Mouse (Mus musculus): ENCODE measurements at regions not wholly inside any gene's neighbourhood (a gene's known extent, or its start where the extent isn't known, plus 50 kb on each side); places are given as distances from the start of the nearest gene placed in this dataset.

- Histone ChIP-seq H3K36me3 (ENCODE audit: control insufficient read depth, insufficient read depth, low read length, poor library complexity, severe bottlenecking) (no peaks in the 10 kb centered on the region), H3K9ac (ENCODE audit: insufficient read depth, low read depth, low read length, poor library complexity, severe bottlenecking) (no peak overlapping the region), H3K27ac (ENCODE audit: insufficient read depth, low read depth, low read length, poor library complexity, severe bottlenecking) (no peak overlapping the region), H3K9me3 (ENCODE audit: control insufficient read depth, insufficient read depth, low read depth, low read length) (no peaks in the 10 kb centered on the region), H3K4me1 (ENCODE audit: control insufficient read depth in 2 of 2, insufficient read depth in 2 of 2, low read length in 2 of 2, poor library complexity in 1 of 2) (no peaks in the 10 kb centered on the region), H3K4me3 (ENCODE audit: insufficient read depth in 1 of 2, low read depth in 1 of 2, low read length in 2 of 2, poor library complexity in 1 of 2, severe bottlenecking in 1 of 2) (no peak overlapping the region)
- TF ChIP-seq ZNF384 (IDR thresholded peaks at IDR 0.05; ENCODE audit: low read depth, low read length) (no peak), CHD2 (IDR thresholded peaks at IDR 0.05; ENCODE audit: low read depth, low read length) (no peak), ZC3H11A (IDR thresholded peaks at IDR 0.05; ENCODE audit: borderline replicate concordance, low read depth, low read length) (no peak), HCFC1 (IDR thresholded peaks at IDR 0.05; ENCODE audit: borderline replicate concordance, insufficient read depth, low read length) (no peak), MAFK (IDR thresholded peaks at IDR 0.05; ENCODE audit: insufficient read depth, low read depth, low read length) (no peak)
- no peak for DNase-seq (ENCODE audit: low read depth, low spot score)
- in situ Hi-C loops (cut with MboI; ENCODE audit: low sequenced_read_pairs in 2 of 2, unreplicated experiment in 2 of 2), result no loop called here
These were observed 424.6 kb downstream of the Wdr11 start for GRCm38 (mm10) chr7:130016015-130016874.

- no peak for DNase-seq (ENCODE audit: low read depth, low spot score)
- Histone ChIP-seq H3K36me3 (ENCODE audit: control insufficient read depth, insufficient read depth, low read length, poor library complexity, severe bottlenecking) (no peaks in the 10 kb centered on the region), H3K4me1 (ENCODE audit: control insufficient read depth in 2 of 2, insufficient read depth in 2 of 2, low read length in 2 of 2, poor library complexity in 1 of 2) (no peaks in the 10 kb centered on the region), H3K9me3 (ENCODE audit: control insufficient read depth, insufficient read depth, low read depth, low read length) (no peaks in the 10 kb centered on the region), H3K27ac (ENCODE audit: insufficient read depth, low read depth, low read length, poor library complexity, severe bottlenecking) (no peak overlapping the region), H3K9ac (ENCODE audit: insufficient read depth, low read depth, low read length, poor library complexity, severe bottlenecking) (no peak overlapping the region), H3K4me3 (ENCODE audit: insufficient read depth in 1 of 2, low read depth in 1 of 2, low read length in 2 of 2, poor library complexity in 1 of 2, severe bottlenecking in 1 of 2) (no peak overlapping the region)
- TF ChIP-seq ZC3H11A (IDR thresholded peaks at IDR 0.05; ENCODE audit: borderline replicate concordance, low read depth, low read length) (no peak), HCFC1 (IDR thresholded peaks at IDR 0.05; ENCODE audit: borderline replicate concordance, insufficient read depth, low read length) (no peak), ZNF384 (IDR thresholded peaks at IDR 0.05; ENCODE audit: low read depth, low read length) (no peak), MAFK (IDR thresholded peaks at IDR 0.05; ENCODE audit: insufficient read depth, low read depth, low read length) (no peak)
- in situ Hi-C loops (cut with MboI; ENCODE audit: low sequenced_read_pairs in 2 of 2, unreplicated experiment in 2 of 2), result no loop called here
These were observed 427.2 kb downstream of the Wdr11 start for GRCm38 (mm10) chr7:130018891-130019290.

GRCm38 (mm10) chr7:130028945-130029344 lies 437.3 kb downstream of the Wdr11 start:
- Histone ChIP-seq H3K9me3 (ENCODE audit: control insufficient read depth, insufficient read depth, low read depth, low read length) (no peaks in the 10 kb centered on the region), H3K4me3 (ENCODE audit: insufficient read depth in 1 of 2, low read depth in 1 of 2, low read length in 2 of 2, poor library complexity in 1 of 2, severe bottlenecking in 1 of 2) (no peak overlapping the region), H3K9ac (ENCODE audit: insufficient read depth, low read depth, low read length, poor library complexity, severe bottlenecking) (no peak overlapping the region), H3K27ac (ENCODE audit: insufficient read depth, low read depth, low read length, poor library complexity, severe bottlenecking) (no peak overlapping the region), H3K36me3 (ENCODE audit: control insufficient read depth, insufficient read depth, low read length, poor library complexity, severe bottlenecking) (no peaks in the 10 kb centered on the region), H3K4me1 (ENCODE audit: control insufficient read depth in 2 of 2, insufficient read depth in 2 of 2, low read length in 2 of 2, poor library complexity in 1 of 2) (no peaks in the 10 kb centered on the region)
- TF ChIP-seq CHD2 (IDR thresholded peaks at IDR 0.05; ENCODE audit: low read depth, low read length) (no peak), HCFC1 (IDR thresholded peaks at IDR 0.05; ENCODE audit: borderline replicate concordance, insufficient read depth, low read length) (no peak), ZC3H11A (IDR thresholded peaks at IDR 0.05; ENCODE audit: borderline replicate concordance, low read depth, low read length) (no peak), ZNF384 (IDR thresholded peaks at IDR 0.05; ENCODE audit: low read depth, low read length) (no peak), MAFK (IDR thresholded peaks at IDR 0.05; ENCODE audit: insufficient read depth, low read depth, low read length) (no peak)
- DNase-seq (ENCODE audit: low read depth, low spot score), result no peak
- in situ Hi-C loops (cut with MboI; ENCODE audit: low sequenced_read_pairs in 2 of 2, unreplicated experiment in 2 of 2), result no loop called here

- no peaks in the 10 kb centered on the region for H3K4me1 ChIP-seq (ENCODE audit: control insufficient read depth in 2 of 2, insufficient read depth in 2 of 2, low read length in 2 of 2, poor library complexity in 1 of 2)
- DNase-seq (ENCODE audit: low read depth, low spot score), result peak; percentile 29
- H3K36me3 ChIP-seq (ENCODE audit: control insufficient read depth, insufficient read depth, low read length, poor library complexity, severe bottlenecking), result no peaks in the 10 kb centered on the region
- no peak overlapping the region for H3K4me3 ChIP-seq (ENCODE audit: insufficient read depth in 1 of 2, low read depth in 1 of 2, low read length in 2 of 2, poor library complexity in 1 of 2, severe bottlenecking in 1 of 2)
- no peak for TF ChIP-seq CHD2 (IDR thresholded peaks at IDR 0.05; ENCODE audit: low read depth, low read length)
- no peak for TF ChIP-seq MAFK (IDR thresholded peaks at IDR 0.05; ENCODE audit: insufficient read depth, low read depth, low read length)
- TF ChIP-seq ZC3H11A (IDR thresholded peaks at IDR 0.05; ENCODE audit: borderline replicate concordance, low read depth, low read length), result no peak
- no peak for TF ChIP-seq ZNF384 (IDR thresholded peaks at IDR 0.05; ENCODE audit: low read depth, low read length)
- TF ChIP-seq HCFC1 (IDR thresholded peaks at IDR 0.05; ENCODE audit: borderline replicate concordance, insufficient read depth, low read length), result no peak
- H3K27ac ChIP-seq (ENCODE audit: insufficient read depth, low read depth, low read length, poor library complexity, severe bottlenecking), result no peak overlapping the region
- H3K9me3 ChIP-seq (ENCODE audit: control insufficient read depth, insufficient read depth, low read depth, low read length), result no peaks in the 10 kb centered on the region
- H3K9ac ChIP-seq (ENCODE audit: insufficient read depth, low read depth, low read length, poor library complexity, severe bottlenecking), result no peak overlapping the region
- in situ Hi-C loops (cut with MboI; ENCODE audit: low sequenced_read_pairs in 2 of 2, unreplicated experiment in 2 of 2), result no loop called here
These were observed 439.0 kb downstream of the Wdr11 start for GRCm38 (mm10) chr7:130030711-130031110.

All from ES-E14 (cell line).